ENCODE assay signal across 15 mouse cellular contexts in the genomic region with DNA sequence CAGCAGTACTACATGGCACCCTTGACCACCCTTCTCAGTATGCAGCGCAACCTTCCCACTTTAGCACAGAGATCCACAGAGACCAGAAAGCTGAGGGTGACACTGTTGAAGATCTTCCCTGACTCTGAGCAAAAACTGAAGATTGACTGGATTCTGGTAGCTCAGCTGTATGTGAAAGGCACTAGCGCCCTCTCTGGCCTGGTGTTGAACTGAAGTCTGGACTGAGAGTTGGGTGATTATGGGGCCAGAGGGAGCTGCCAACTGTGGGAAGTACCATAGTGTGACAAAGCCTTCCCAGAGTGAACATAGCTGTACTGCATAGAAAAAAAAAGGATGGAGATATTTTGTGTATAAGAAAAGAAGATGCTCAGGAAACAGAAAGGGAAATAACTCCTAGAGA.
DNase-seq lines count a peak whose midpoint lies in the region; ATAC-seq and TF ChIP-seq lines count a peak whose summit lies in the region.
"Had no signal": no experiment of that assay in that cellular context is flagged by ENCODE, and none has a peak within 500 bp of the region (broad histone marks: within the 10 kb centered on the region; RNA-seq: fewer than 3 reads in every experiment).

No protein-coding gene starts in this region.

- no peak overlapping the region for H3K4me3 ChIP-seq in hindbrain, embryonic 11.5 days (ENCODE audit: low read depth, low read length)
- H3K4me3 ChIP-seq in hindbrain, embryonic 12.5 days: no peak overlapping the region
- H3K4me3 ChIP-seq in lung, embryonic 14.5 days (ENCODE audit: low read depth, low read length): no peak overlapping the region
- H3K4me3 ChIP-seq: forebrain, embryonic 10.5 days; heart, adult 2 months; hindbrain, embryonic 15.5 days; kidney, embryonic 15.5 days; limb, embryonic 12.5 days; neural tube, embryonic 15.5 days had no signal

- H3K9me3 ChIP-seq in hindbrain, embryonic 11.5 days (ENCODE audit: control insufficient read depth, low read length): no peaks in the 10 kb centered on the region
- H3K9me3 ChIP-seq in hindbrain, embryonic 12.5 days (replicated peaks): no peaks in the 10 kb centered on the region
- no peaks in the 10 kb centered on the region for H3K9me3 ChIP-seq in lung, embryonic 14.5 days (ENCODE audit: low read depth, low read length)
- H3K9me3 ChIP-seq: forebrain, embryonic 10.5 days; hindbrain, embryonic 15.5 days; kidney, embryonic 15.5 days; limb, embryonic 12.5 days; neural tube, embryonic 15.5 days had no signal

- H3K36me3 ChIP-seq in hindbrain, embryonic 11.5 days (ENCODE audit: control insufficient read depth, insufficient read depth, low read length): no peaks in the 10 kb centered on the region
- H3K36me3 ChIP-seq in hindbrain, embryonic 12.5 days: no peaks in the 10 kb centered on the region
- H3K36me3 ChIP-seq in lung, embryonic 14.5 days (ENCODE audit: insufficient read depth): no peaks in the 10 kb centered on the region
- H3K36me3 ChIP-seq: forebrain, embryonic 10.5 days; hindbrain, embryonic 15.5 days; kidney, embryonic 15.5 days; limb, embryonic 12.5 days; neural tube, embryonic 15.5 days had no signal

- no peaks in the 10 kb centered on the region for H3K27me3 ChIP-seq in hindbrain, embryonic 11.5 days (ENCODE audit: control insufficient read depth, insufficient read depth, low read length)
- H3K27me3 ChIP-seq in hindbrain, embryonic 12.5 days: no peaks in the 10 kb centered on the region
- H3K27me3 ChIP-seq in lung, embryonic 14.5 days (ENCODE audit: insufficient read depth, low read length): no peaks in the 10 kb centered on the region
- H3K27me3 ChIP-seq: hindbrain, embryonic 15.5 days; kidney, embryonic 15.5 days; limb, embryonic 12.5 days; neural tube, embryonic 15.5 days had no signal

- TF ChIP-seq CTCF in lung, embryonic 14.5 days (IDR thresholded peaks at IDR 0.05; ENCODE audit: low read depth): no peak

- no peaks in the 10 kb centered on the region for H3K4me1 ChIP-seq in hindbrain, embryonic 11.5 days (replicated peaks; ENCODE audit: control insufficient read depth, insufficient read depth, low read length)
- H3K4me1 ChIP-seq in hindbrain, embryonic 12.5 days: no peaks in the 10 kb centered on the region
- H3K4me1 ChIP-seq in lung, embryonic 14.5 days (ENCODE audit: insufficient read depth): no peaks in the 10 kb centered on the region
- H3K4me1 ChIP-seq: forebrain, embryonic 10.5 days; hindbrain, embryonic 15.5 days; kidney, embryonic 15.5 days; limb, embryonic 12.5 days; neural tube, embryonic 15.5 days had no signal

- WGBS in hindbrain, embryonic 11.5 days: 80% methylated on average over 2 of the region's 2 CpGs
- 67% methylated on average over 2 of the region's 2 CpGs for WGBS in hindbrain, embryonic 12.5 days
- 73% methylated on average over 2 of the region's 2 CpGs for WGBS in lung, embryonic 14.5 days

- no peak overlapping the region for H3K27ac ChIP-seq in hindbrain, embryonic 11.5 days (ENCODE audit: low read depth, low read length)
- no peak overlapping the region for H3K27ac ChIP-seq in hindbrain, embryonic 12.5 days
- H3K27ac ChIP-seq in lung, embryonic 14.5 days (ENCODE audit: low read depth): no peak overlapping the region
- H3K27ac ChIP-seq: forebrain, embryonic 10.5 days; heart, adult 2 months; hindbrain, embryonic 15.5 days; kidney, embryonic 15.5 days; limb, embryonic 12.5 days; neural tube, embryonic 15.5 days had no signal

- H3K9ac ChIP-seq in hindbrain, embryonic 11.5 days (ENCODE audit: low read depth, low read length): no peak overlapping the region
- H3K9ac ChIP-seq in hindbrain, embryonic 12.5 days: no peak overlapping the region
- H3K9ac ChIP-seq in lung, embryonic 14.5 days: no peak overlapping the region
- H3K9ac ChIP-seq: hindbrain, embryonic 15.5 days; kidney, embryonic 15.5 days; limb, embryonic 12.5 days; neural tube, embryonic 15.5 days had no signal

- ATAC-seq in hindbrain, embryonic 11.5 days (ENCODE audit: low FRiP score): no peak
- ATAC-seq in hindbrain, embryonic 12.5 days (ENCODE audit: low FRiP score): no peak
- no peak for ATAC-seq in lung, embryonic 14.5 days (ENCODE audit: insufficient read depth)
- no peak for ATAC-seq in erythroid progenitor cell, adult 5-6 weeks (replicated peaks; ENCODE audit: low FRiP score, poor library complexity, severe bottlenecking)
- ATAC-seq in activated CD4-positive, CD25-positive, alpha-beta regulatory T cell, adult 4 months: no peak

- H3K4me2 ChIP-seq in hindbrain, embryonic 11.5 days (replicated peaks; ENCODE audit: low read depth, low read length): no peak overlapping the region
- no peak overlapping the region for H3K4me2 ChIP-seq in hindbrain, embryonic 12.5 days (replicated peaks)
- H3K4me2 ChIP-seq in lung, embryonic 14.5 days: no peak overlapping the region
- H3K4me2 ChIP-seq: hindbrain, embryonic 15.5 days; kidney, embryonic 15.5 days; limb, embryonic 12.5 days; neural tube, embryonic 15.5 days had no signal

- DNase-seq in hindbrain, embryonic 11.5 days (ENCODE audit: low spot score): peak; percentile 9
- peak; percentile 4 for DNase-seq in lung, embryonic 14.5 days
- DNase-seq in lung, postnatal 14 days: no peak
- peak; percentile 7 for DNase-seq in NIH3T3 (ENCODE audit: low read depth)
- DNase-seq: cerebellum, adult 11-12 months; heart, adult 2 months; lung, adult 2 months had no signal
